Mouse (Mus musculus) megakaryocyte, embryonic 14.5 days (primary cell): ENCODE data around the gene Cct6b. TPM values are rescaled to one million over a fixed set of nuclear protein-coding genes. Genes with fewer than 3 reads are reported as not detected.

Experiments used
- H3K27me3 ChIP-seq: replicated peaks from 2 replicates; pipeline ENCODE3; 2012; ENCODE audit warnings: inconsistent platforms
- H3K36me3 ChIP-seq: replicated peaks from 2 replicates; pipeline ENCODE3; 2012; ENCODE audit warnings: low read length, inconsistent platforms, mixed read lengths
- H3K4me1 ChIP-seq: 2 replicates; pipeline ENCODE4 v1.6.1; 2012; ENCODE audit warnings: inconsistent platforms
- H3K4me3 ChIP-seq: replicated peaks from 2 replicates; pipeline ENCODE3; 2012; ENCODE audit warnings: moderate library complexity, mild to moderate bottlenecking, inconsistent platforms
- H3K9me3 ChIP-seq: 2 replicates; pipeline ENCODE4 v1.6.1; 2012; ENCODE audit warnings: inconsistent platforms
- FLI1 ChIP-seq: IDR thresholded peaks from 2 replicates; pipeline ENCODE4 v1.6.1; 2012; ENCODE audit warnings: low read length, inconsistent platforms, mixed read lengths
- GATA1 ChIP-seq: IDR thresholded peaks from 3 replicates; pipeline ENCODE4 v1.6.1; 2012; ENCODE audit warnings: mixed read lengths, low read length, inconsistent platforms, borderline replicate concordance
- polyA plus RNA-seq: library from polyadenylated mRNA; stranded (reverse); fragments of >175 nt; gene quantifications from 2 replicates; pipeline ENCODE4 v1.2.3, GENCODE M21; 2012; ENCODE audit warnings: low replicate concordance; ENCODE audit not compliant: insufficient read depth

Cct6b gene
- polyA plus RNA-seq: 0.47 TPM in 1 of 2 replicates, not detected in the other

- H3K4me1 ChIP-seq: peaks cover 30% of the 10 kb centered on the region
- TF ChIP-seq FLI1: 0 out of 2 replicates have a peak, but pooled peaks have one; percentile 49
- TF ChIP-seq GATA1: no peak
- H3K9me3 ChIP-seq: peaks cover 7% of the 10 kb centered on the region; the same call in 1 of the 2 replicates
- peak within 1 kb of the TSS; percentile 98 for H3K4me3 ChIP-seq
- H3K27me3 ChIP-seq: no peaks in the 10 kb centered on the region
- peaks cover 29% of the 10 kb centered on the region for H3K36me3 ChIP-seq
Observed at GRCm38 (mm10) chr11:82763742-82764437, at the start of gene Cct6b, which contains the start of gene Zfp830. Cct6b (minus strand) TSS chr11:82764321. Zfp830 (plus strand) TSS chr11:82764345.

DNA sequence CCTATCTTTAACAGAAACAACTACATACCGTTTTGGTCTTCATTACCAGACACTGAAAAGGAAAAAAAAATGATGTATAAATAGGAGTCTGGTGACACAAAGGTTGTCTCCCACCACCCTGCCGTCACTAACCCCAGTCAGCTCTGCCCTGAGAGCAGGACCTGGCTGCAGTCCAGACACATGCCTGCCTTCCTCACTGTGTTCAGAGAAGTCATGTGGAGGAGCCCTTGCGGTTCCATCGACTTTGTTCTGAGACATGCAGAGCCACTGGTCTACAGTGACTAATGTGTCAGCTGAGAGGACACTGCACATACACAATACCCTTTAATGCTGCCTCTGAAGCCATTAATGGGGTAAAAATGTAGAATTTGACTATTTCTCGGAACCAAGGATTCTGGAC, 44.4 kb upstream of the Cct6b start:
- peaks cover 40% of the 10 kb centered on the region for H3K4me1 ChIP-seq
- H3K36me3 ChIP-seq: peaks cover 100% of the 10 kb centered on the region
- H3K9me3 ChIP-seq: no peaks in the 10 kb centered on the region
- no peaks in the 10 kb centered on the region for H3K27me3 ChIP-seq
- no peak overlapping the region for H3K4me3 ChIP-seq
- TF ChIP-seq FLI1 (no peak), GATA1 (no peak)

DNA sequence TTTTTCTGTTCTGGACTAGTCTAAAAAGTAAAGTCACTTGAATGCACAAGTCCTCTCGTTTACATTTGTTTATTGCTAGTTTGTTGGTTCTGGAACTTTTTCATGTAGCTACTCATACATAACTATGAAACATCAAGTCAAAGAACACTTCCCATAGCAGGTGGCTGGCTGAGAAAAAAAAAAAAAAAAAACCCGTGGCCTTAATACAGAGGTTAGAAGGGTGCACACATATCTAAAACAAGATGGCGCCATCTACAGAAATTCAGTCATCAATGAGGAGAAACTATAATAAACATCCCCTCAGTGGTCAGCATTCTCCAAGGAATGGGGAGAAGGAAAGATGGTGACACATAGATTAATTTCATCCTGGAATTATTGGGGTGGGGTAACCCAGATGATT, 43.2 kb upstream of the Cct6b start:
- Histone ChIP-seq H3K27me3 (no peaks in the 10 kb centered on the region), H3K4me3 (no peak overlapping the region), H3K4me1 (peaks cover 39% of the 10 kb centered on the region), H3K36me3 (peaks cover 100% of the 10 kb centered on the region), H3K9me3 (no peaks in the 10 kb centered on the region)
- TF ChIP-seq GATA1: no peak

DNA sequence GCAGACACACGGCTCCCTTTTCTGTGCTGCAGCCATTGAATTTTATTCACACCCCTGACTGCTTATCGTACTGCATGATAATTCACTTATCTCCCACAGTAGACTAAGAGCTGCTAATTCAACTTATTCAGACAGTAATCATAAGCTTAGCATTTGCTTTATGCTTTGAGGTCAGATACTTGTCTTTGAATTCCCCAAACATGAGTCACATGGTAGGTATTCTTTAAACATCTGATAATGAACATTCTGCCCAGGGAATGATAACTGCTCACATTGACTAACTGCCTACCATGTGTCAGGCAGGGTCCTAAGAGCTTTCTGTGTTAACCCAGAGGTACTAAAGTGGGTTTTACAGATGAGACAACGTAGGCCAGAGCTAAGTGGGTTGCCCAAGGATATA, 42.5 kb upstream of the Cct6b start:
- Histone ChIP-seq H3K9me3 (no peaks in the 10 kb centered on the region), H3K36me3 (peaks cover 100% of the 10 kb centered on the region), H3K4me3 (no peak overlapping the region), H3K27me3 (no peaks in the 10 kb centered on the region), H3K4me1 (peaks cover 39% of the 10 kb centered on the region)
- no peak for TF ChIP-seq FLI1

DNA sequence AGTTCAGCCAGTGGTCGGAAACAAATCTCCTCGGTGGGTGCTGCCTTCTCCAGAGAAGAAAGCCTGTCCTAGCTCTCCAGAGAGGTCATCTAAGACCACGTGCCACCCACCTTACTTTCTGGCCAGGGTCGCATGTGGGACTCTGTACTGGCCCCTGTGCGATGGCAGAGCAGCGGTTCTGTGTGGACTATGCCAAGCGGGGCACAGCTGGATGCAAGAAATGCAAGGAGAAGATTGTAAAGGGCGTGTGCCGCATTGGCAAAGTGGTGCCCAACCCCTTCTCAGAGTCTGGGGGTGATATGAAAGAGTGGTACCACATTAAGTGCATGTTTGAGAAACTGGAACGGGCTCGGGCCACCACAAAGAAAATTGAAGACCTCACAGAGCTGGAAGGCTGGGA, 19.3 kb upstream of the Cct6b start:
- peaks cover 55% of the 10 kb centered on the region for H3K36me3 ChIP-seq
- TF ChIP-seq FLI1 (no peak), GATA1 (no peak)
- peaks cover 40% of the 10 kb centered on the region for H3K4me1 ChIP-seq
- no peaks in the 10 kb centered on the region for H3K9me3 ChIP-seq
- no peaks in the 10 kb centered on the region for H3K27me3 ChIP-seq
- H3K4me3 ChIP-seq: peak overlapping the region; percentile 14

DNA sequence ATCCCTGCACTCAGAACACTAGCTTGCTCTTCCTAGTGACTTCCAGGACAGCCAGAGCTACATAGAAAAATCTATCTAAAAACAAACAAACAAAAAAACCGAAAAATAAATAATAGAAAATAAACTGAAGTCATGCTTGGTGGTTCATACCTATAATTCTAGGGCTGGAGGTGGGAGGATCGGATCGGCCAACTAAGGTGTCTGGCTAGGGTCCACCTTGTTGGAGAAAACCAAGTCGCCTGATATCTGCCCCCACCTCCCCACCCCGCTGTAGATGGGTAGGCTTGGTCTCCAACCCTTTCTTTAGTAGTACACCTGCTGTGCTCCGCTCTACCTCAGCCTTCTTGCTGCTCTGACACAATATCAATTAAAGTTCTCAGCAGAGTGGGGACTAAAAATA, 18.1 kb upstream of the Cct6b start:
- H3K36me3 ChIP-seq: peaks cover 49% of the 10 kb centered on the region

GRCm38 (mm10) chr11:82780983-82781903, 17.1 kb upstream of the Cct6b start, which contains the start of gene Lig3:
Lig3 (plus strand) TSS chr11:82781108.
- Histone ChIP-seq H3K4me3 (peak within 1 kb of the TSS; percentile 93), H3K9me3 (no peaks in the 10 kb centered on the region), H3K4me1 (peaks cover 51% of the 10 kb centered on the region), H3K36me3 (peaks cover 48% of the 10 kb centered on the region), H3K27me3 (no peaks in the 10 kb centered on the region)
- TF ChIP-seq GATA1 (no peak), FLI1 (no peak)

More for the DNA sequence above, 18.1 kb upstream of the Cct6b start:
- Histone ChIP-seq H3K9me3 (no peaks in the 10 kb centered on the region), H3K4me1 (peaks cover 44% of the 10 kb centered on the region), H3K4me3 (peak overlapping the region; percentile 93), H3K27me3 (no peaks in the 10 kb centered on the region)
- TF ChIP-seq GATA1 (no peak), FLI1 (no peak)

GRCm38 (mm10) chr11:82780134-82780533, 16.0 kb upstream of the Cct6b start:
- no peak for TF ChIP-seq GATA1
- TF ChIP-seq FLI1: no peak
- H3K9me3 ChIP-seq: no peaks in the 10 kb centered on the region
- H3K36me3 ChIP-seq: peaks cover 37% of the 10 kb centered on the region
- H3K4me3 ChIP-seq: peak overlapping the region; percentile 93
- H3K27me3 ChIP-seq: no peaks in the 10 kb centered on the region
- H3K4me1 ChIP-seq: peaks cover 51% of the 10 kb centered on the region

DNA sequence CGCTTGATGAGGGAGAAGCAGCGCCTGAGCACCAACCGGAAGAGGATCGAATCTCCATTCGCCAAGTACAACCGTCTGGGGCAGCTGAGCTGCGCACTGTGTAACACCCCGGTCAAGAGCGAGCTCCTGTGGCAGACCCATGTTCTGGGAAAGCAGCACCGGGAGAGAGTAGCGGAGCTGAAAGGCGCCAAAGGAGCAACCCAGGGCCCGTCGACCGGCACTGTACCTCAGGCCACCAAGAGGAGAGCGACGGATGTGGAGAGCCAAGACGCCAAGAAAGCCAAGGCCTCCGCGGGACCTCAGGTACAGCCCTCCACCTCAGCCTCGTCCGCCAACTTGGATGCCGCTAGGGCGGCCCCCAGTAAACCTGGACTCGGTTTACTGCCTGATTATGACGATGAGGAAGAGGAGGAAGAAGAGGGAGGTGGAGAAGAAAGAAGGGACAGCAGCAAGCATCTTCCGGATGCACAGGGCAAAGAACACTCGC, 360 bp upstream of the Cct6b start:
- H3K36me3 ChIP-seq: peaks cover 35% of the 10 kb centered on the region
- H3K4me3 ChIP-seq: peak overlapping the region; percentile 98
- peaks cover 26% of the 10 kb centered on the region for H3K4me1 ChIP-seq
- TF ChIP-seq GATA1 (no peak), FLI1 (no peak)
- peaks cover 7% of the 10 kb centered on the region; the same call in 1 of the 2 replicates for H3K9me3 ChIP-seq
- H3K27me3 ChIP-seq: no peaks in the 10 kb centered on the region

DNA sequence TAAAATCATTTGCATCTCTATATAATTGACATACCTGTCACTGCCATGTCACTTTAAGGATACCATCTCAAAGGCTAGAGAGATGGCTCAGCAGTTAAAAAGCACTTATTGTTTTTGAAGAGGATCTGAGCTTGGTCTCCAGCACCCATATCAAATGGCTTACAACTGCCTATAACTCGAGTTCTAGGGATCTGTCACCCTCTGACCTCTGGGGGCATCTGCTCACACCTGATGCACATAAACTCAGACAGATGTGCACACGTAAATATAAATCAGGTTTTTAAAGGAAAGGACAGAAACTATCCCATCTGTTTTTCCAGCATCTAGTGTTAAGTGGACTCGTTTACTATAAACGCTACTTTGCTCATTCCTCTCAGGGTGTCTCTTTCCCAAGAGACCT, 860 bp downstream of the Cct6b start:
- Histone ChIP-seq H3K9me3 (peaks cover 7% of the 10 kb centered on the region; the same call in 1 of the 2 replicates), H3K4me3 (peak overlapping the region; percentile 98), H3K4me1 (peaks cover 34% of the 10 kb centered on the region), H3K36me3 (peaks cover 22% of the 10 kb centered on the region), H3K27me3 (no peaks in the 10 kb centered on the region)
- TF ChIP-seq FLI1 (no peak), GATA1 (no peak)
